Comparison of ENCODE assay signal across 15 mouse cellular contexts in the genomic region with DNA sequence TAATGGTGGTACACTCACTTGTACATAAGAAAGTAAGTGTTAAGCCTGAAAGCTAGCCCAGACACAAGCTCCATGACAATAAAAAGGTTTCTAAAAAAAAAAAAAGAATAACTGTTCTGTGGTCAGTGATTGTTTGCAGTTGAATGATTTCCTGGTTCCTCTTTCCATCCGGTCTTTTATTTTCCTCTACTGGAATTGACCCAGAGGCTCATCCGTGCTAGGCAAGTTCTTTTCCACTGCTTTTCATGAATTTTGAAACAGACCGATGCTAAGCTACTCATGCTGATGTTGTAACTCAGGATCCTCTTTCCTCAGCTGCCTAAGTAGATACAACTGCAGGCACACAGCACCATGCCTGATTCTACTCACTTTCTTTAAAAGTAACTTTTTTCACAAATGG.
"Had no signal": no experiment of that assay in that cellular context is flagged by ENCODE, and none has a peak within 500 bp of the region (broad histone marks: within the 10 kb centered on the region; RNA-seq: fewer than 3 reads in every experiment).

No protein-coding gene starts in this region.

- H3K4me3 ChIP-seq: kidney, embryonic 15.5 days; left cerebral cortex, adult 2 months; limb, embryonic 10.5 days; liver, embryonic 15.5 days; midbrain, embryonic 12.5 days; neural tube, embryonic 13.5 days had no signal

- ATAC-seq: lung, postnatal 0 days; midbrain, embryonic 16.5 days had no signal

- DNase-seq: kidney, adult 2 months; kidney, postnatal 14 days; lung, adult 2 months; lung, postnatal 4 days; right cerebral cortex, postnatal 25 days; thymus, adult 18-20 months; thymus, postnatal 14 days had no signal

- H3K9me3 ChIP-seq: kidney, embryonic 15.5 days; limb, embryonic 10.5 days; liver, embryonic 15.5 days; midbrain, embryonic 12.5 days; neural tube, embryonic 13.5 days had no signal

- H3K4me1 ChIP-seq: kidney, embryonic 15.5 days; limb, embryonic 10.5 days; liver, embryonic 15.5 days; midbrain, embryonic 12.5 days; neural tube, embryonic 13.5 days had no signal

- H3K27me3 ChIP-seq: kidney, embryonic 15.5 days; liver, embryonic 15.5 days; midbrain, embryonic 12.5 days; neural tube, embryonic 13.5 days had no signal

- H3K27ac ChIP-seq: kidney, embryonic 15.5 days; left cerebral cortex, adult 2 months; limb, embryonic 10.5 days; liver, embryonic 15.5 days; midbrain, embryonic 12.5 days; neural tube, embryonic 13.5 days had no signal
